Mouse (Mus musculus): Measurements from ENCODE around the gene Golt1b.

The Golt1b gene

DNA sequence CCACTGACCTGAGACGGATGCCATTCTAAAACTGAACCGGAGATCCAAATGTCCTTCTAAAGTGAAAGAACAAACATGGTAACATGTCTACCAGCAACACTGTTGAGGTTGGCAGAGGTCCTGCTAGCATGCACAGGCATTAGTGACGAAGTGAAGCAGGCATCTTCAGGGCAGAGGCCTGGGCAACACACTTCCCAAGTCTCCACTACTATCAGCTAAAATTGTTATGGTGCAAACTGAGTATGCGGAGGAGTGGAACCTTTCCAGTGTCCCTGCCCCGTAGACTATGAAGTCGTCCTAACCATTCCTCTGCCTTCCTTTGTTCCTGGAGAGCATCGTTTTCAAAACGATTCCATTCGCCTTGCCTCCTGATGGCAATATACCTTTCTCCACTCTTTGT is 2.5 kb upstream of the Golt1b start:
- DNase-seq (ENCODE audit: low read depth, low spot score), result no peak

- DNase-seq (ENCODE audit: low read depth, low spot score), result no peak
Observed at GRCm38 (mm10) chr6:142386285-142387010, 573 bp upstream of the Golt1b start.

GRCm38 (mm10) chr6:142387755-142388271 is 792 bp downstream of the Golt1b start:
- DNase-seq (ENCODE audit: low read depth, low spot score), result no peak

DNA sequence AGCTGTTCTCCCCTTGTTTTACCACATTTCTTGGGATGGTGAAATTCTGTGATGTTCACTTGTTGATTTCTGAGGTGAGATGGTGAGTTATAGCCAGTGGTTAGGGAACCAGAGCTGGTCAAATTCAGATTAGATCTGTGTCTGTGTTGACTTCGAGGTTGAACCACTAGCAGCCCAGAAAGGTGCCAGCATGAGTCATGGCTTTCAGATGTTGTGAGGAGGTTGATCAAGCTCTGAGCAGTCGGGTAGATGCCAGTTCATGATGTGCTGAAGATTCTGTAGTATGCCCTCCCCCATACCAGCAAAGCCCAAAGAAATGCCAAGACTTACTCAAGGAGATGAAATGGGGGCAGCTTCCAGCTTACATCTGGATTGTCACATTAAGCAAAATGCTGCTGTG is 2.1 kb downstream of the Golt1b start:
- DNase-seq (ENCODE audit: low read depth, low spot score), result peak; percentile 13

DNA sequence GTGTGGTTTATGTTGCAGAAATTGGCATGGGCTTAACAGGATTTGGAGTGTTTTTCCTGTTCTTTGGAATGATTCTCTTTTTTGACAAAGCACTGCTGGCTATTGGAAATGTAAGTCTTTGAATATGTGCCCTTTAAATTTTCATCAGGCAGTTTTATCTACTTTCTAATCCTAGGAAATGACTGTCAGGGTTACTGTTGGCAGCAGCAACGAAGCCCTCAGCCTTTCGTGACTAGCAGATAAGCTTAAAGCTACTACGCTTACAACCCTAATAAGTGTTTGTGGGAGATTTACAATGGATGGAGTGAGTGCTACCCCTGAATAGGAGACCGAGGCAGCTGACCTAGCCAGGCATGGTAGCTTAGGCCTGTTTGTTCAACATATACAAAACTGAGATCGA is 5.3 kb downstream of the Golt1b start:
- DNase-seq (ENCODE audit: low read depth, low spot score), result no peak

- no peak for DNase-seq (ENCODE audit: low read depth, low spot score)
Observed at GRCm38 (mm10) chr6:142394669-142395068, 7.6 kb downstream of the Golt1b start.

- DNase-seq (ENCODE audit: low read depth, low spot score), result no peak
Observed at GRCm38 (mm10) chr6:142395756-142396155, 8.7 kb downstream of the Golt1b start.

DNA sequence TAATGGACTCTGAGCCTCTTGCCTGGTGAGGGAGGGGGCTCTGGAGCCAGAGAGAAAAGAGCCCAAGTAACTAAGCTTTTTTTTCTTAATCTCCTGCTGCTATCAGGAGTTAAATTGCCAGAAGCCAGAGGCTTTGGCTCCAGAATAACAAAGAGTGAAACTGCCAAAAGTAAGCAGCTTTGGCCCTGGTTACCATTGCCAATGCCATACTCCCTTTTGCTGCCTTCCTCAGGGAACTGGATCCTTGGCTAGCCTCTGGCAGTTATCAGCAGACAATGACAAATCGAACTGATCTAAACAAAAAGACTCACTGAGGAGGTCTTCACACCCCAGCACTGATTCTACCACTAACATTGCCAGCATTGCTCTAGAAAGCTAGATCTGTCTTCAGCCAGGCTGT is 24.1 kb downstream of the Golt1b start:
- DNase-seq (ENCODE audit: low read depth, low spot score), result no peak

DNA sequence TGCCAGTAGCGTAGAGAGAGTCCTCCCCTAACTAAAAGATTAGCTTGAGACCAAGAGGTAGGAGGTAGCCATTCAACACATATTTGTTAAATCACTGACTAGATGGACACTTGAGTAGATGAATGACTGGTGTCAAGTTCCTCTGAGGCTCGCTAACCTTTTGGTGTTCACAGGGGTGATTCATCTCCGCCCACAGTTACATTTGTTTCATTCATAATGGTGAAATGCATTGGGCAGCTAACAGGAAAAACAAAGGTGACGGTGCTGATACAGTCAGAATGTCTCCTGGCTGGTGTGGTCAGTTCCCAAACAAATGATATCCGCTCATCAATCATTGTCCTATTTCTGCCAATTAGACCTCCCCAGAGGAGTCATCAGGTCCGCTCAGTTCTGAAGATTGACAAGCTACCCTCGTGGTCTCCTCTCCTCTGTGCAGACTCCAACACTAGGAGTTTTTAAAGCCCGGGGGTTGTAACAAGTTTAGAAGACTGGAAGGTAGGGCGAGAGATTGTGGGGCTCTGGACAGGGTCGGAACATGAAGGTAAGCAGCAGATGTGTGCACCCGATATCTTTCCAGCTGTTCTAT is 26.0 kb downstream of the Golt1b start, which contains the start of gene Spx:
Gene Spx, plus strand, starts transcription at position 536 of the 586 bp plus-strand sequence.
- DNase-seq (ENCODE audit: low read depth, low spot score), result no peak

DNA sequence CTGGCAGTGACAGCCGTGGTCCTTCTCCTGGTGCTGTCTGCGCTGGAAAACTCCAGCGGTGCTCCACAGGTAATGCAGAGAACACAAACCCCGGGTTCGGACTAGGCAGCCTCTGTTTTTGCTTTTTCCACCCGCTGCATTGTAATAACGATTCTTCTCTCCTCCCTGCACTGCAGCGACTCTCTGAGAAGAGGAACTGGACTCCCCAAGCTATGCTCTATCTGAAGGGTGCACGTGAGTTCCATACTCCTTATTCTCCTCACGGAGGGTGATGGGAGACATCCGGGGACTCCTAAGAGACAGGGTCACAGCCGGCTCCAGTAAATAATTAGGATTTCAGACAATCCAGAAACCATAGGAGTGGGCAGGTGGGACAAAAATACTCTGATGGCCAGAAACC is 26.8 kb downstream of the Golt1b start:
- no peak for DNase-seq (ENCODE audit: low read depth, low spot score)

DNA sequence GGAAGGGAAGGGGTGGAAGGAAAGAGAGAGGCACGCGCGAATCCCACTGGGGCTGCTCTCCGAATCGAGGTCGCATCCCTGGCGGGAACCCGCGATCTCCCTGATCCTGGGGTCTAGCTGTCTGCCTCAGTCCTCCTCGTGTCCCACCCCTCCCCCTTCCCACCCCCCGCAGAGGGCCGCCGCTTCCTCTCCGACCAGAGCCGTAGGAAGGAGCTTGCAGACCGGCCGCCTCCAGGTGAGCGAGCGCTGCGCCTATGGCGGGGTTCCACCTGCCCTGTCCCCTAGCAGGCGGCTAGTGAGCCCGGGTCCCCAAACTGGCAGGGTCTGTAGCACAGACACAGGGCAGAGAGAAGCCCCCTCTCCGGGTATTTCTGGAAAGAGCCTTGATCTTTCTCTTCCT is 27.6 kb downstream of the Golt1b start:
- no peak for DNase-seq (ENCODE audit: low read depth, low spot score)

- no peak for DNase-seq (ENCODE audit: low read depth, low spot score)
Observed at GRCm38 (mm10) chr6:142424976-142425375, 38.0 kb downstream of the Golt1b start.

DNA sequence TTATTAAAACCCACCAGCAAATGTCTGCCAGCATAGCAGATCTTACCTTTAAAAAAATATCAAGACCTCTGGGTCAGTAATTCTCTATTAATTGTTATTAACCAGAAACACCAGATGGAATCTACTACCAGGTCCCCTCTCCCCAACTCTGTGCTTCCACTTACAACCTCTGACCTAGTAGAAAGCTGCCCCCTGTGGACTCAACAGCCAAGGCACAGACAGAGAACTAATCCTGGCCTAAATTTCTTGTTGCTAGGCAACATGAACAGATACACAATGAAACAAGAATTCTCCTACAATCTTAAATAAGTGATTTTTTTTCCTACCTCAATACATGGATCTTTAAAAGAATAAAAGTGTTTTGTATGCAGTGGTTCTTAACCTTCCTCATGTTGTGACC is 42.1 kb downstream of the Golt1b start:
- no peak for DNase-seq (ENCODE audit: low read depth, low spot score)

- DNase-seq (ENCODE audit: low read depth, low spot score), result no peak
Observed at GRCm38 (mm10) chr6:142451381-142451780, 64.4 kb downstream of the Golt1b start.

GRCm38 (mm10) chr6:142453311-142453710 is 66.3 kb downstream of the Golt1b start:
- DNase-seq (ENCODE audit: low read depth, low spot score), result peak; percentile 57

All from CD4-positive helper T cell, adult 2 months (primary cell).